Mouse (Mus musculus): ENCODE measurements around the gene Mrto4. TPM values are rescaled to one million over a fixed set of nuclear protein-coding genes. Genes with fewer than 3 reads are reported as not detected.

Gene Mrto4
- 4.0 TPM for polyA plus RNA-seq (2014; fragmentation: Illumina TruSeq; extraction: RNeasy Lipid Tissue Mini Kit (QIAGEN cat#74804); ENCODE audit: low replicate concordance)

DNA sequence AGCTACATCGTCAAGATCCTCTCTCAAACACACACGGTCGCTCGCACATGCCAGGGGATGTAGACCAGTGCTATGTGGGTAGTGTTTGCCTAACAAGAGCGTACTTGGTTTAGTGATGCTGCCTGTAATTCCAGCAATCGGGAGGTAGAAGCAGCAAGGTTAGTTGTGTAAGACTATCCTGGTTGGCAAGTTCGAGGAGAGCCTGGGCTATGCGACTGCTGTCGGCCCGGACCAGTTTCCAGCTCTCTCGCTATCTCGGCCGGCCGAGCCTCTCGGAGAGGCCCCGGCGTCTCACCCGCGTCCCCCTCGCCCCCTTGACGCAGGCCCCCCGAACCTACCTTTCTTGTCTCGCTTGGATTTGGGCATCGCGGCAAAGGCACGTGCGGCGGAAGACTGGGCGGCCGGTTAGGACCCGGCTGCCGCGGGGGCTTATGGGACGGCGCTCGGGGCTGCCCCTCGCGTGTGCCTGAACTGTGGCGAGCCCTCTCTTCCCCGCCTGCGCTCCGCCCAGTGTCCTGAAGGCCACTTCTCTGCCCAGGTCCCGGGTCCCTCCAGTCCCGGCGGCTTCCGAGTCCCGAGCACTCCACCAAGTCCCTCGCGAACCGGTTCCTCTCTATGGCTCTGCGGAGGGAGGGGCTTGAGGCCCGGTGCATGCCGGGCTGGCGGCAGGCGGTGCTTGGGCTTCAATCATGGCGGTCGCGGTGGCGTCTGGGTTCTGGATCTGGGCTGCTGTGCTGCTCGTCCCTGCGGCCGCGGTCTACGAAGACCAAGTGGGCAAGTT, at the start of gene Mrto4, which contains the start of the genes Emc1 and Ubr4:
Mrto4 (minus strand) TSS at position 646 of the 781 bp plus-strand sequence.
Emc1 (plus strand) TSS at position 657 of the 781 bp plus-strand sequence.
Ubr4 (plus strand) TSS at position 679 of the 781 bp plus-strand sequence.

DNA sequence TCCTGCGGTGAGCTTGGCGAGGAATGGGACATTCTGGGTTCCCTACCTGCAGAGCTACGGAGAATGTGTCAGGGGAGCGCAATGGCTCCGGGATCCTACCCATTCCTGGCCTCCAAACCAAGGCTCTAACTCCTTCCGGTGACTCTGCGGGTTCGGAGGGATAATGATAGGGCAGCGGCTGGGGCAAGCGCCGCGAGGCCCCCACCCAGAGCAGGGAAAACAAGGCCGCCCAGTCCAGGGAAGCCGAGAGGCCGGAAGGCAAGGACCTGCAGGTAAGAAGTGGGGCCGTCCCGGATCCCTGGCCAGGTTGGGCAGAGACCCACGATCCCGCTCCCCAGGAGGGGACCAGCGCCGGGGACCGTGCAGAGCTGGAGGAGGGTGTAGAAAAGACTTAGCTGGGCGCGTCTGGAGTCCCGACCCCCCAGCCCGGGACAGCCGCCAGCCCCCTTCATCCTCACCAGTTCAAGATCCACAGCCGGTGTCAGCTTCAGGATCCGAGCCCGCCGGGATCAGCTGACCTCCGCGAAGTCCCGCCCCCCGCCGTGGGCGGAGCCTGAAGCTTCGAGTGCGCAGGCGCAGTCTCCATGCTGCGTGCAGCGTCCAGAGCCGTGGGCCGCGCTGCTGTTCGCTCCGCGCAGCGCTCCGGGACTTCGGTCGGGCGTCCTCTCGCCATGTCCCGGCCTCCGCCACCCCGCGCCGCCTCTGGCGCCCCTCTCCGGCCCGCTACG, 42.0 kb downstream of the Mrto4 start, which contains the start of the genes Pqlc2 and Akr7a5:
Pqlc2 (minus strand) TSS at position 538 of the 728 bp plus-strand sequence.
Akr7a5 (plus strand) TSS at position 574 of the 728 bp plus-strand sequence.

Other genes starting within 250 kb of the Mrto4 start
- gene Minos1, start 221.5 kb downstream of the Mrto4 start, polyA plus RNA-seq (2014; fragmentation: Illumina TruSeq; extraction: RNeasy Lipid Tissue Mini Kit (QIAGEN cat#74804); ENCODE audit: low replicate concordance) = 235 TPM
- 39.4 TPM for gene Capzb, start 159.7 kb downstream of the Mrto4 start, polyA plus RNA-seq (2014; fragmentation: Illumina TruSeq; extraction: RNeasy Lipid Tissue Mini Kit (QIAGEN cat#74804); ENCODE audit: low replicate concordance)
- 2.8 TPM for gene Pqlc2, start 41.9 kb downstream of the Mrto4 start, polyA plus RNA-seq (2014; fragmentation: Illumina TruSeq; extraction: RNeasy Lipid Tissue Mini Kit (QIAGEN cat#74804); ENCODE audit: low replicate concordance)
- 2.7 TPM for gene Akr7a5, start 41.8 kb downstream of the Mrto4 start, polyA plus RNA-seq (2014; fragmentation: Illumina TruSeq; extraction: RNeasy Lipid Tissue Mini Kit (QIAGEN cat#74804); ENCODE audit: low replicate concordance)
- gene Emc1, start within 50 bp of the Mrto4 start, polyA plus RNA-seq (2014; fragmentation: Illumina TruSeq; extraction: RNeasy Lipid Tissue Mini Kit (QIAGEN cat#74804); ENCODE audit: low replicate concordance) = 3.1 TPM
- gene Ubr4, start within 50 bp of the Mrto4 start, polyA plus RNA-seq (2014; fragmentation: Illumina TruSeq; extraction: RNeasy Lipid Tissue Mini Kit (QIAGEN cat#74804); ENCODE audit: low replicate concordance) = 1.3 TPM
- 1.0 TPM for gene Iffo2, start 178.0 kb upstream of the Mrto4 start, polyA plus RNA-seq (2014; fragmentation: Illumina TruSeq; extraction: RNeasy Lipid Tissue Mini Kit (QIAGEN cat#74804); ENCODE audit: low replicate concordance)